Mouse (Mus musculus): ENCODE results near the gene Hivep2. TPM values are rescaled to one million over a fixed set of nuclear protein-coding genes. Genes with fewer than 3 reads are reported as not detected.
A peak's percentile ranks its signal among the peaks of the same experiment; 100 is the strongest.

The Hivep2 gene
- total RNA-seq (2021): 10 to 100 TPM; 24.1 to 35.6 TPM
- long read RNA-seq, experiment 1, partial matches to known transcripts: 1 of 2 reads
- long read RNA-seq, experiment 1, other reads (novel, unspliced or antisense): 1 of 2 reads
- long read RNA-seq, experiment 2, partial matches to known transcripts: 0 of 3 reads
- long read RNA-seq, experiment 2, other reads (novel, unspliced or antisense): 3 of 3 reads

- DNase-seq (ENCODE audit: low spot score in 2 of 2): peak; percentile 56 to 69
Observed at GRCm38 (mm10) chr10:13965974-13966829, at the start of gene Hivep2. TSS of gene Hivep2 (plus strand) at chr10:13966075.

- DNase-seq (ENCODE audit: low spot score in 2 of 2): no peak
Observed at GRCm38 (mm10) chr10:13916645-13917342, 49.1 kb upstream of the Hivep2 start.

GRCm38 (mm10) chr10:13921641-13922385 lies 44.1 kb upstream of the Hivep2 start:
- no peak for DNase-seq (ENCODE audit: low spot score in 2 of 2)

- no peak for DNase-seq (ENCODE audit: low spot score in 2 of 2)
Observed at GRCm38 (mm10) chr10:13929306-13929705, 36.6 kb upstream of the Hivep2 start.

GRCm38 (mm10) chr10:13932147-13932546 lies 33.7 kb upstream of the Hivep2 start:
- no peak for DNase-seq (ENCODE audit: low spot score in 2 of 2)

GRCm38 (mm10) chr10:13933320-13933719 lies 32.6 kb upstream of the Hivep2 start:
- no peak for DNase-seq (ENCODE audit: low spot score in 2 of 2)

GRCm38 (mm10) chr10:13935646-13936045 lies 30.2 kb upstream of the Hivep2 start:
- DNase-seq (ENCODE audit: low spot score in 2 of 2): no peak

- no peak for DNase-seq (ENCODE audit: low spot score in 2 of 2)
Observed at GRCm38 (mm10) chr10:13941406-13941805, 24.5 kb upstream of the Hivep2 start.

- no peak for DNase-seq (ENCODE audit: low spot score in 2 of 2)
Observed at GRCm38 (mm10) chr10:13943706-13944105, 22.2 kb upstream of the Hivep2 start.

GRCm38 (mm10) chr10:13946498-13946897 lies 19.4 kb upstream of the Hivep2 start:
- DNase-seq (ENCODE audit: low spot score in 2 of 2): no peak

- no peak for DNase-seq (ENCODE audit: low spot score in 2 of 2)
Observed at GRCm38 (mm10) chr10:13962965-13963364, 2.9 kb upstream of the Hivep2 start.

GRCm38 (mm10) chr10:13963908-13964500 lies 1.9 kb upstream of the Hivep2 start:
- DNase-seq (ENCODE audit: low spot score in 2 of 2): no peak

- DNase-seq (ENCODE audit: low spot score in 2 of 2): peak; percentile 87 to 88
Observed at GRCm38 (mm10) chr10:13964501-13965281, 1.2 kb upstream of the Hivep2 start.

GRCm38 (mm10) chr10:13965316-13965973 lies 430 bp upstream of the Hivep2 start:
- DNase-seq (ENCODE audit: low spot score in 2 of 2): peak; percentile 85 to 86

- peak; percentile 71 to 72 for DNase-seq (ENCODE audit: low spot score in 2 of 2)
Observed at GRCm38 (mm10) chr10:13966830-13967450, 1.1 kb downstream of the Hivep2 start.

GRCm38 (mm10) chr10:13967451-13968233 lies 1.8 kb downstream of the Hivep2 start:
- peak; percentile 76 to 79 for DNase-seq (ENCODE audit: low spot score in 2 of 2)

GRCm38 (mm10) chr10:13968234-13968555 lies 2.3 kb downstream of the Hivep2 start:
- DNase-seq (ENCODE audit: low spot score in 2 of 2): no peak

- DNase-seq (ENCODE audit: low spot score in 2 of 2): no peak
Observed at GRCm38 (mm10) chr10:13968989-13969388, 3.1 kb downstream of the Hivep2 start.

Data from adrenal gland, adult 18-20 months (tissue).